Mouse (Mus musculus): ENCODE measurements around the gene Pex6. TPM values are rescaled to one million over a fixed set of nuclear protein-coding genes. Genes with fewer than 3 reads are reported as not detected.
A peak's percentile ranks its signal among the peaks of the same experiment; 100 is the strongest.

Gene Pex6
- polyA plus RNA-seq, 1 experiment, result 105 TPM

GRCm38 (mm10) chr17:46681466-46682118, 29.7 kb upstream of the Pex6 start:
- Histone ChIP-seq H3K27me3 (ENCODE audit: control insufficient read depth, insufficient read depth, low read length) (no peaks in the 10 kb centered on the region), H3K4me3 (ENCODE audit: control insufficient read depth, insufficient read depth, low read length) (peak overlapping the region; percentile 53), H3K36me3 (ENCODE audit: control insufficient read depth, insufficient read depth, low read length) (peaks cover 18% of the 10 kb centered on the region), H3K4me1 (replicated peaks; ENCODE audit: control insufficient read depth, insufficient read depth, low read length) (peaks cover 20% of the 10 kb centered on the region), H3K27ac (ENCODE audit: control insufficient read depth, insufficient read depth, low read length) (no peak overlapping the region)
- DNase-seq, result no peak
- no peak for TF ChIP-seq POLR2A (IDR thresholded peaks at IDR 0.05; ENCODE audit: control insufficient read depth, extremely low read depth, insufficient read depth, low read length, poor library complexity)
- no peak for TF ChIP-seq CTCF (IDR thresholded peaks at IDR 0.05; ENCODE audit: borderline replicate concordance, control insufficient read depth, extremely low read depth, insufficient read depth, low read length, poor library complexity)
- WGBS, result 42% methylated on average over 12 of the region's 12 CpGs

- Histone ChIP-seq H3K4me1 (replicated peaks; ENCODE audit: control insufficient read depth, insufficient read depth, low read length) (peaks cover 20% of the 10 kb centered on the region), H3K4me3 (ENCODE audit: control insufficient read depth, insufficient read depth, low read length) (no peak overlapping the region), H3K27me3 (ENCODE audit: control insufficient read depth, insufficient read depth, low read length) (no peaks in the 10 kb centered on the region), H3K36me3 (ENCODE audit: control insufficient read depth, insufficient read depth, low read length) (peaks cover 18% of the 10 kb centered on the region), H3K27ac (ENCODE audit: control insufficient read depth, insufficient read depth, low read length) (no peak overlapping the region)
- DNase-seq, result no peak
- WGBS, result 96% methylated on average over 16 of the region's 16 CpGs
- TF ChIP-seq POLR2A (IDR thresholded peaks at IDR 0.05; ENCODE audit: control insufficient read depth, extremely low read depth, insufficient read depth, low read length, poor library complexity) (no peak), CTCF (IDR thresholded peaks at IDR 0.05; ENCODE audit: borderline replicate concordance, control insufficient read depth, extremely low read depth, insufficient read depth, low read length, poor library complexity) (no peak)
These were observed 28.4 kb upstream of the Pex6 start for GRCm38 (mm10) chr17:46682654-46683389.

- Histone ChIP-seq H3K27ac (ENCODE audit: control insufficient read depth, insufficient read depth, low read length) (peak overlapping the region; percentile 35; the same call in 1 of the 2 replicates), H3K4me3 (ENCODE audit: control insufficient read depth, insufficient read depth, low read length) (no peak overlapping the region), H3K4me1 (replicated peaks; ENCODE audit: control insufficient read depth, insufficient read depth, low read length) (peaks cover 8% of the 10 kb centered on the region; the same call in 1 of the 2 replicates), H3K36me3 (ENCODE audit: control insufficient read depth, insufficient read depth, low read length) (peaks cover 18% of the 10 kb centered on the region), H3K27me3 (ENCODE audit: control insufficient read depth, insufficient read depth, low read length) (no peaks in the 10 kb centered on the region)
- DNase-seq, result no peak
- 79% methylated on average over 6 of the region's 6 CpGs for WGBS
- TF ChIP-seq CTCF (IDR thresholded peaks at IDR 0.05; ENCODE audit: borderline replicate concordance, control insufficient read depth, extremely low read depth, insufficient read depth, low read length, poor library complexity) (no peak), POLR2A (IDR thresholded peaks at IDR 0.05; ENCODE audit: control insufficient read depth, extremely low read depth, insufficient read depth, low read length, poor library complexity) (no peak)
These were observed 25.4 kb upstream of the Pex6 start for GRCm38 (mm10) chr17:46685913-46686312.

GRCm38 (mm10) chr17:46690665-46691064, 20.6 kb upstream of the Pex6 start:
- Histone ChIP-seq H3K27ac (ENCODE audit: control insufficient read depth, insufficient read depth, low read length) (no peak overlapping the region), H3K4me1 (replicated peaks; ENCODE audit: control insufficient read depth, insufficient read depth, low read length) (no peaks in the 10 kb centered on the region), H3K27me3 (ENCODE audit: control insufficient read depth, insufficient read depth, low read length) (no peaks in the 10 kb centered on the region), H3K36me3 (ENCODE audit: control insufficient read depth, insufficient read depth, low read length) (peaks cover 2% of the 10 kb centered on the region), H3K4me3 (ENCODE audit: control insufficient read depth, insufficient read depth, low read length) (no peak overlapping the region)
- WGBS, result 98% methylated on average over 12 of the region's 12 CpGs
- TF ChIP-seq CTCF (IDR thresholded peaks at IDR 0.05; ENCODE audit: borderline replicate concordance, control insufficient read depth, extremely low read depth, insufficient read depth, low read length, poor library complexity), result no peak
- no peak for TF ChIP-seq POLR2A (IDR thresholded peaks at IDR 0.05; ENCODE audit: control insufficient read depth, extremely low read depth, insufficient read depth, low read length, poor library complexity)
- no peak for DNase-seq

GRCm38 (mm10) chr17:46691390-46691789, 19.9 kb upstream of the Pex6 start:
- H3K27ac ChIP-seq (ENCODE audit: control insufficient read depth, insufficient read depth, low read length), result no peak overlapping the region
- 97% methylated on average over 2 of the region's 2 CpGs for WGBS
- DNase-seq, result no peak
- no peaks in the 10 kb centered on the region for H3K27me3 ChIP-seq (ENCODE audit: control insufficient read depth, insufficient read depth, low read length)
- H3K4me1 ChIP-seq (replicated peaks; ENCODE audit: control insufficient read depth, insufficient read depth, low read length), result no peaks in the 10 kb centered on the region
- H3K36me3 ChIP-seq (ENCODE audit: control insufficient read depth, insufficient read depth, low read length), result no peaks in the 10 kb centered on the region
- TF ChIP-seq POLR2A (IDR thresholded peaks at IDR 0.05; ENCODE audit: control insufficient read depth, extremely low read depth, insufficient read depth, low read length, poor library complexity), result no peak
- no peak for TF ChIP-seq CTCF (IDR thresholded peaks at IDR 0.05; ENCODE audit: borderline replicate concordance, control insufficient read depth, extremely low read depth, insufficient read depth, low read length, poor library complexity)
- no peak overlapping the region for H3K4me3 ChIP-seq (ENCODE audit: control insufficient read depth, insufficient read depth, low read length)

- DNase-seq, result no peak
- no peak overlapping the region for H3K4me3 ChIP-seq (ENCODE audit: control insufficient read depth, insufficient read depth, low read length)
- 79% methylated on average over 1 of the region's 1 CpGs for WGBS
- TF ChIP-seq POLR2A (IDR thresholded peaks at IDR 0.05; ENCODE audit: control insufficient read depth, extremely low read depth, insufficient read depth, low read length, poor library complexity) (no peak), CTCF (IDR thresholded peaks at IDR 0.05; ENCODE audit: borderline replicate concordance, control insufficient read depth, extremely low read depth, insufficient read depth, low read length, poor library complexity) (no peak)
- no peak overlapping the region for H3K27ac ChIP-seq (ENCODE audit: control insufficient read depth, insufficient read depth, low read length)
- H3K36me3 ChIP-seq (ENCODE audit: control insufficient read depth, insufficient read depth, low read length), result no peaks in the 10 kb centered on the region
- no peaks in the 10 kb centered on the region for H3K27me3 ChIP-seq (ENCODE audit: control insufficient read depth, insufficient read depth, low read length)
- H3K4me1 ChIP-seq (replicated peaks; ENCODE audit: control insufficient read depth, insufficient read depth, low read length), result no peaks in the 10 kb centered on the region
These were observed 16.7 kb upstream of the Pex6 start for GRCm38 (mm10) chr17:46694517-46695063.

Data from thymus, adult 2 months (tissue).